Mouse (Mus musculus): Measurements from ENCODE around the gene Gab2. TPM values are rescaled to one million over a fixed set of nuclear protein-coding genes. Genes with fewer than 3 reads are reported as not detected.

The Gab2 gene
- total and polyA plus RNA-seq, 2 experiments from 2014 or later = 15.7 to 36.8 TPM

GRCm38 (mm10) chr7:97313364-97313995 lies 232.1 kb downstream of the Gab2 start:
- no peaks in the 10 kb centered on the region for H3K9me3 ChIP-seq (ENCODE audit: low read length)
- no peak overlapping the region for H3K4me3 ChIP-seq (ENCODE audit: low read depth, low read length)
- TF ChIP-seq CTCF (IDR thresholded peaks at IDR 0.05) = no peak
- H3K27ac ChIP-seq (ENCODE audit: low read depth, low read length) = no peak overlapping the region
- no peaks in the 10 kb centered on the region for H3K27me3 ChIP-seq (ENCODE audit: insufficient read depth, low read length)
- H3K4me2 ChIP-seq (ENCODE audit: low read depth, low read length, poor library complexity, severe bottlenecking) = no peak overlapping the region
- H3K9ac ChIP-seq (replicated peaks; ENCODE audit: low read length, poor library complexity, severe bottlenecking) = no peak overlapping the region
- DNase-seq (ENCODE audit: low spot score) = no peak
- 71% methylated on average over 7 of the region's 7 CpGs for WGBS
- no peak for ATAC-seq (ENCODE audit: low FRiP score)
- H3K4me1 ChIP-seq (ENCODE audit: insufficient read depth, low read length) = no peaks in the 10 kb centered on the region
- peaks cover 55% of the 10 kb centered on the region for H3K36me3 ChIP-seq (ENCODE audit: insufficient read depth, low read length)

- Histone ChIP-seq H3K9me3 (ENCODE audit: low read length) (no peaks in the 10 kb centered on the region), H3K27me3 (ENCODE audit: insufficient read depth, low read length) (no peaks in the 10 kb centered on the region), H3K27ac (ENCODE audit: low read depth, low read length) (no peak overlapping the region), H3K4me2 (ENCODE audit: low read depth, low read length, poor library complexity, severe bottlenecking) (no peak overlapping the region), H3K4me1 (ENCODE audit: insufficient read depth, low read length) (no peaks in the 10 kb centered on the region), H3K4me3 (ENCODE audit: low read depth, low read length) (no peak overlapping the region), H3K36me3 (ENCODE audit: insufficient read depth, low read length) (peaks cover 48% of the 10 kb centered on the region), H3K9ac (replicated peaks; ENCODE audit: low read length, poor library complexity, severe bottlenecking) (no peak overlapping the region)
- WGBS = 86% methylated on average over 5 of the region's 5 CpGs
- DNase-seq (ENCODE audit: low spot score) = peak; percentile 31
- ATAC-seq (ENCODE audit: low FRiP score) = no peak
- no peak for TF ChIP-seq CTCF (IDR thresholded peaks at IDR 0.05)
Measured at GRCm38 (mm10) chr7:97314646-97315045, 233.3 kb downstream of the Gab2 start.

- Histone ChIP-seq H3K27me3 (ENCODE audit: insufficient read depth, low read length) (no peaks in the 10 kb centered on the region), H3K4me3 (ENCODE audit: low read depth, low read length) (no peak overlapping the region), H3K9ac (replicated peaks; ENCODE audit: low read length, poor library complexity, severe bottlenecking) (no peak overlapping the region), H3K9me3 (ENCODE audit: low read length) (no peaks in the 10 kb centered on the region), H3K4me2 (ENCODE audit: low read depth, low read length, poor library complexity, severe bottlenecking) (no peak overlapping the region), H3K4me1 (ENCODE audit: insufficient read depth, low read length) (no peaks in the 10 kb centered on the region), H3K27ac (ENCODE audit: low read depth, low read length) (no peak overlapping the region), H3K36me3 (ENCODE audit: insufficient read depth, low read length) (peaks cover 44% of the 10 kb centered on the region)
- 79% methylated on average over 6 of the region's 6 CpGs for WGBS
- no peak for TF ChIP-seq CTCF (IDR thresholded peaks at IDR 0.05)
- ATAC-seq (ENCODE audit: low FRiP score) (no peak), DNase-seq (ENCODE audit: low spot score) (no peak)
Measured at GRCm38 (mm10) chr7:97315656-97316055, 234.3 kb downstream of the Gab2 start.

- Histone ChIP-seq H3K27ac (ENCODE audit: low read depth, low read length) (no peak overlapping the region), H3K4me3 (ENCODE audit: low read depth, low read length) (no peak overlapping the region), H3K4me2 (ENCODE audit: low read depth, low read length, poor library complexity, severe bottlenecking) (no peak overlapping the region), H3K36me3 (ENCODE audit: insufficient read depth, low read length) (peaks cover 29% of the 10 kb centered on the region), H3K27me3 (ENCODE audit: insufficient read depth, low read length) (no peaks in the 10 kb centered on the region), H3K9ac (replicated peaks; ENCODE audit: low read length, poor library complexity, severe bottlenecking) (no peak overlapping the region), H3K9me3 (ENCODE audit: low read length) (no peaks in the 10 kb centered on the region), H3K4me1 (ENCODE audit: insufficient read depth, low read length) (no peaks in the 10 kb centered on the region)
- WGBS = 76% methylated on average over 3 of the region's 3 CpGs
- DNase-seq (ENCODE audit: low spot score) = no peak
- no peak for ATAC-seq (ENCODE audit: low FRiP score)
- TF ChIP-seq CTCF (IDR thresholded peaks at IDR 0.05) = no peak
Measured at GRCm38 (mm10) chr7:97317706-97318105, 236.3 kb downstream of the Gab2 start.

- no peaks in the 10 kb centered on the region for H3K9me3 ChIP-seq (ENCODE audit: low read length)
- H3K4me1 ChIP-seq (ENCODE audit: insufficient read depth, low read length) = peaks cover 5% of the 10 kb centered on the region; the same call in 1 of the 2 replicates
- no peak for TF ChIP-seq CTCF (IDR thresholded peaks at IDR 0.05)
- H3K4me2 ChIP-seq (ENCODE audit: low read depth, low read length, poor library complexity, severe bottlenecking) = no peak overlapping the region
- H3K27ac ChIP-seq (ENCODE audit: low read depth, low read length) = no peak overlapping the region
- peaks cover 18% of the 10 kb centered on the region; the same call in 1 of the 2 replicates for H3K27me3 ChIP-seq (ENCODE audit: insufficient read depth, low read length)
- WGBS = 92% methylated on average over 8 of the region's 8 CpGs
- H3K36me3 ChIP-seq (ENCODE audit: insufficient read depth, low read length) = peaks cover 28% of the 10 kb centered on the region
- ATAC-seq (ENCODE audit: low FRiP score) = no peak
- no peak overlapping the region for H3K9ac ChIP-seq (replicated peaks; ENCODE audit: low read length, poor library complexity, severe bottlenecking)
- no peak overlapping the region for H3K4me3 ChIP-seq (ENCODE audit: low read depth, low read length)
- DNase-seq (ENCODE audit: low spot score) = no peak
Measured at GRCm38 (mm10) chr7:97324342-97324741, 243.0 kb downstream of the Gab2 start.

- peak overlapping the region; percentile 43 for H3K4me2 ChIP-seq (ENCODE audit: low read depth, low read length, poor library complexity, severe bottlenecking)
- DNase-seq (ENCODE audit: low spot score) = peak; percentile 33
- WGBS = 21% methylated on average over 80 of the region's 96 CpGs
- peak overlapping the region; percentile 20; the same call in 1 of the 2 replicates for H3K4me3 ChIP-seq (ENCODE audit: low read depth, low read length)
- H3K27me3 ChIP-seq (ENCODE audit: insufficient read depth, low read length) = peaks cover 18% of the 10 kb centered on the region; the same call in 1 of the 2 replicates
- TF ChIP-seq CTCF (IDR thresholded peaks at IDR 0.05) = no peak
- no peak overlapping the region for H3K27ac ChIP-seq (ENCODE audit: low read depth, low read length)
- H3K9me3 ChIP-seq (ENCODE audit: low read length) = no peaks in the 10 kb centered on the region
- H3K4me1 ChIP-seq (ENCODE audit: insufficient read depth, low read length) = peaks cover 6% of the 10 kb centered on the region
- H3K9ac ChIP-seq (replicated peaks; ENCODE audit: low read length, poor library complexity, severe bottlenecking) = no peak overlapping the region
- ATAC-seq (ENCODE audit: low FRiP score) = peak; percentile 45
- H3K36me3 ChIP-seq (ENCODE audit: insufficient read depth, low read length) = peaks cover 19% of the 10 kb centered on the region
Measured at GRCm38 (mm10) chr7:97325156-97325985, 244.0 kb downstream of the Gab2 start.
